ENCODE assay signal across 8 mouse cellular contexts in genomic region chr7:3704475-3704874, GRCm38 (mm10). TPM values are rescaled to one million over a fixed set of nuclear protein-coding genes. Genes with fewer than 3 reads are reported as not detected.
DNase-seq lines count a peak whose midpoint lies in the region; ATAC-seq lines count a peak whose summit lies in the region.

No protein-coding gene starts in this region.

- ATAC-seq in lung, embryonic 15.5 days (ENCODE audit: borderline replicate concordance, extremely low read depth, low FRiP score, low TSS enrichment) = peak; percentile 10; the same call in 1 of the 2 replicates
- 0 out of 2 replicates have a peak, but pooled peaks have one; percentile 13 for ATAC-seq in embryonic facial prominence, embryonic 15.5 days (ENCODE audit: insufficient number of reproducible peaks, low FRiP score, low TSS enrichment, low read depth)
- no peak for ATAC-seq in limb, embryonic 12.5 days (ENCODE audit: insufficient number of reproducible peaks, insufficient read depth, low FRiP score, low TSS enrichment, low read depth)
- peak; percentile 62 for ATAC-seq in neural tube, embryonic 13.5 days (ENCODE audit: low read depth)

- H3K9ac ChIP-seq in lung, embryonic 15.5 days = peak overlapping the region; percentile 79
- peak overlapping the region; percentile 86 for H3K9ac ChIP-seq in embryonic facial prominence, embryonic 15.5 days
- H3K9ac ChIP-seq in limb, embryonic 12.5 days (replicated peaks) = peak overlapping the region; percentile 94
- peak overlapping the region; percentile 93 for H3K9ac ChIP-seq in neural tube, embryonic 13.5 days

- under 1% methylated on average over 20 of the region's 20 CpGs for WGBS in lung, embryonic 15.5 days
- WGBS in embryonic facial prominence, embryonic 15.5 days = under 1% methylated on average over 20 of the region's 20 CpGs
- under 1% methylated on average over 20 of the region's 20 CpGs for WGBS in limb, embryonic 12.5 days
- 0% methylated on average over 20 of the region's 20 CpGs for WGBS in neural tube, embryonic 13.5 days

- H3K9me3 ChIP-seq in lung, embryonic 15.5 days = no peaks in the 10 kb centered on the region
- H3K9me3 ChIP-seq in embryonic facial prominence, embryonic 15.5 days (replicated peaks) = no peaks in the 10 kb centered on the region
- H3K9me3 ChIP-seq in limb, embryonic 12.5 days = no peaks in the 10 kb centered on the region
- H3K9me3 ChIP-seq in neural tube, embryonic 13.5 days = no peaks in the 10 kb centered on the region

- H3K27ac ChIP-seq in lung, embryonic 15.5 days = peak overlapping the region; percentile 93
- peak overlapping the region; percentile 97 for H3K27ac ChIP-seq in embryonic facial prominence, embryonic 15.5 days (replicated peaks)
- peak overlapping the region; percentile 93 for H3K27ac ChIP-seq in limb, embryonic 12.5 days
- peak overlapping the region; percentile 96 for H3K27ac ChIP-seq in neural tube, embryonic 13.5 days (replicated peaks)

- peak overlapping the region; percentile 82 for H3K4me2 ChIP-seq in lung, embryonic 15.5 days
- H3K4me2 ChIP-seq in embryonic facial prominence, embryonic 15.5 days (replicated peaks) = peak overlapping the region; percentile 65
- H3K4me2 ChIP-seq in limb, embryonic 12.5 days = peak overlapping the region; percentile 94
- H3K4me2 ChIP-seq in neural tube, embryonic 13.5 days = peak overlapping the region; percentile 99

- H3K36me3 ChIP-seq in lung, embryonic 15.5 days = peaks cover 41% of the 10 kb centered on the region
- peaks cover 50% of the 10 kb centered on the region for H3K36me3 ChIP-seq in embryonic facial prominence, embryonic 15.5 days
- peaks cover 63% of the 10 kb centered on the region for H3K36me3 ChIP-seq in limb, embryonic 12.5 days
- peaks cover 49% of the 10 kb centered on the region for H3K36me3 ChIP-seq in neural tube, embryonic 13.5 days

- H3K4me3 ChIP-seq in lung, embryonic 15.5 days = peak overlapping the region; percentile 69
- H3K4me3 ChIP-seq in embryonic facial prominence, embryonic 15.5 days (replicated peaks) = peak overlapping the region; percentile 76
- peak overlapping the region; percentile 81 for H3K4me3 ChIP-seq in limb, embryonic 12.5 days (replicated peaks)
- peak overlapping the region; percentile 90 for H3K4me3 ChIP-seq in neural tube, embryonic 13.5 days

- no peak for DNase-seq in lung, postnatal 25 days (ENCODE audit: low spot score)
- no peak for DNase-seq in gastrocnemius, postnatal 4 days (ENCODE audit: low spot score in 2 of 2)
- no peak for DNase-seq in Muller cell, postnatal 12 days (ENCODE audit: inconsistent ontology term)
- no peak for DNase-seq in gastrocnemius, adult 8-10 months (ENCODE audit: low spot score in 2 of 2)

- no peaks in the 10 kb centered on the region for H3K27me3 ChIP-seq in lung, embryonic 15.5 days
- H3K27me3 ChIP-seq in embryonic facial prominence, embryonic 15.5 days = no peaks in the 10 kb centered on the region
- H3K27me3 ChIP-seq in limb, embryonic 12.5 days = no peaks in the 10 kb centered on the region
- no peaks in the 10 kb centered on the region for H3K27me3 ChIP-seq in neural tube, embryonic 13.5 days

- peaks cover 24% of the 10 kb centered on the region for H3K4me1 ChIP-seq in lung, embryonic 15.5 days
- peaks cover 12% of the 10 kb centered on the region for H3K4me1 ChIP-seq in embryonic facial prominence, embryonic 15.5 days
- peaks cover 13% of the 10 kb centered on the region for H3K4me1 ChIP-seq in limb, embryonic 12.5 days (replicated peaks)
- H3K4me1 ChIP-seq in neural tube, embryonic 13.5 days (replicated peaks) = peaks cover 30% of the 10 kb centered on the region

RNA-seq across cellular contexts. Expression of gene Rps9, which starts 0.7 kb away (rescaled TPM):
- polyA plus RNA-seq in lung, embryonic 15.5 days (2015; fragmentation: Nextera tagmentation; extraction: Ambion mirVana) = 1,380 and 1,502 TPM in 2 replicates
- polyA plus RNA-seq in embryonic facial prominence, embryonic 15.5 days (2015; fragmentation: Nextera tagmentation; extraction: Ambion mirVana) = 1,464 and 1,578 TPM in 2 replicates
- polyA plus RNA-seq in limb, embryonic 12.5 days (2016; fragmentation: Nextera tagmentation; extraction: Ambion mirVana) = 1,389 and 1,455 TPM in 2 replicates
- polyA plus RNA-seq in neural tube, embryonic 13.5 days (2015; fragmentation: Nextera tagmentation; extraction: Ambion mirVana) = 986 and 989 TPM in 2 replicates
- total RNA-seq in gastrocnemius, postnatal 4 days (2021) = 1,000 to 10,000 TPM in 1 of 2 experiments, 100 to 1,000 TPM in 1; 942 to 1,092 TPM
- total RNA-seq in gastrocnemius, adult 8-10 months (2022) = 100 to 1,000 TPM; 403 to 496 (median 426) TPM

RNA-seq across cellular contexts. Expression of gene Mboat7, which starts 11.2 kb away (rescaled TPM):
- polyA plus RNA-seq in lung, embryonic 15.5 days (2015; fragmentation: Nextera tagmentation; extraction: Ambion mirVana) = 49.8 and 51.4 TPM in 2 replicates
- 53.8 and 62.4 TPM in 2 replicates for polyA plus RNA-seq in embryonic facial prominence, embryonic 15.5 days (2015; fragmentation: Nextera tagmentation; extraction: Ambion mirVana)
- 59.4 and 61.4 TPM in 2 replicates for polyA plus RNA-seq in limb, embryonic 12.5 days (2016; fragmentation: Nextera tagmentation; extraction: Ambion mirVana)
- 58.7 and 64.6 TPM in 2 replicates for polyA plus RNA-seq in neural tube, embryonic 13.5 days (2015; fragmentation: Nextera tagmentation; extraction: Ambion mirVana)
- total RNA-seq in gastrocnemius, postnatal 4 days (2021) = 10 to 100 TPM; 24.9 to 25.0 TPM
- total RNA-seq in gastrocnemius, adult 8-10 months (2022) = 10 to 100 TPM in 1 of 4 experiments, 1 to 10 TPM in 3; 6.7 to 10.3 (median 8.2) TPM

RNA-seq across cellular contexts. Expression of gene Tsen34, which starts 11.8 kb away (rescaled TPM):
- polyA plus RNA-seq in lung, embryonic 15.5 days (2015; fragmentation: Nextera tagmentation; extraction: Ambion mirVana) = 296 and 312 TPM in 2 replicates
- 275 and 298 TPM in 2 replicates for polyA plus RNA-seq in embryonic facial prominence, embryonic 15.5 days (2015; fragmentation: Nextera tagmentation; extraction: Ambion mirVana)
- 284 and 296 TPM in 2 replicates for polyA plus RNA-seq in limb, embryonic 12.5 days (2016; fragmentation: Nextera tagmentation; extraction: Ambion mirVana)
- polyA plus RNA-seq in neural tube, embryonic 13.5 days (2015; fragmentation: Nextera tagmentation; extraction: Ambion mirVana) = 223 and 227 TPM in 2 replicates
- total RNA-seq in gastrocnemius, postnatal 4 days (2021) = 10 to 100 TPM; 86.2 to 95.2 TPM
- 10 to 100 TPM; 25.3 to 34.0 (median 29.0) TPM for total RNA-seq in gastrocnemius, adult 8-10 months (2022)

RNA-seq across cellular contexts. Expression of gene Pirb, which starts 15.7 kb away (rescaled TPM):
- 0.72 and 1.4 TPM in 2 replicates for polyA plus RNA-seq in lung, embryonic 15.5 days (2015; fragmentation: Nextera tagmentation; extraction: Ambion mirVana)
- polyA plus RNA-seq in embryonic facial prominence, embryonic 15.5 days (2015; fragmentation: Nextera tagmentation; extraction: Ambion mirVana) = 1.4 and 1.6 TPM in 2 replicates
- polyA plus RNA-seq in limb, embryonic 12.5 days (2016; fragmentation: Nextera tagmentation; extraction: Ambion mirVana) = 0.18 and 0.35 TPM in 2 replicates
- 0.14 and 0.23 TPM in 2 replicates for polyA plus RNA-seq in neural tube, embryonic 13.5 days (2015; fragmentation: Nextera tagmentation; extraction: Ambion mirVana)
- total RNA-seq in gastrocnemius, postnatal 4 days (2021) = 1 to 10 TPM; 1.9 to 2.3 TPM
- under 1 TPM; 0.15 to 0.63 (median 0.33) TPM for total RNA-seq in gastrocnemius, adult 8-10 months (2022)

RNA-seq across cellular contexts. Expression of gene Tmc4, which starts 27.1 kb away (rescaled TPM):
- polyA plus RNA-seq in lung, embryonic 15.5 days (2015; fragmentation: Nextera tagmentation; extraction: Ambion mirVana) = 21.7 and 25.5 TPM in 2 replicates
- 9.5 and 14.3 TPM in 2 replicates for polyA plus RNA-seq in embryonic facial prominence, embryonic 15.5 days (2015; fragmentation: Nextera tagmentation; extraction: Ambion mirVana)
- 6.6 and 6.7 TPM in 2 replicates for polyA plus RNA-seq in limb, embryonic 12.5 days (2016; fragmentation: Nextera tagmentation; extraction: Ambion mirVana)
- 3.6 and 4.4 TPM in 2 replicates for polyA plus RNA-seq in neural tube, embryonic 13.5 days (2015; fragmentation: Nextera tagmentation; extraction: Ambion mirVana)
- total RNA-seq in gastrocnemius, postnatal 4 days (2021) = 1 to 10 TPM; 2.0 to 3.5 TPM
- under 1 TPM in 3 of 4 experiments, not detected in 1; 0.27 to 0.97 (median 0.40) TPM for total RNA-seq in gastrocnemius, adult 8-10 months (2022)
